Mouse (Mus musculus) kidney, embryonic 16.5 days (tissue): ENCODE measurements around the gene Cd93. TPM values are rescaled to one million over a fixed set of nuclear protein-coding genes. Genes with fewer than 3 reads are reported as not detected.
A peak's percentile ranks its signal among the peaks of the same experiment; 100 is the strongest.

Experiments used
- ATAC-seq: fragments of 200-750 bp; cut with Nextera tagmentation; 2 replicates; pipeline ENCODE4 v1.8.0; 2017; ENCODE audit warnings: moderate TSS enrichment; ENCODE audit not compliant: low FRiP score, low TSS enrichment
- H3K27ac ChIP-seq: fragments of 300-500 bp; sonication (generic); 2 replicates; pipeline ENCODE4 v1.5.1; 2014; ENCODE audit warnings: low read length
- H3K27me3 ChIP-seq: fragments of 300-500 bp; sonication (generic); 2 replicates; pipeline ENCODE4 v1.6.1; 2014; ENCODE audit warnings: low read length, control low read depth, mixed read lengths; ENCODE audit not compliant: insufficient read depth
- H3K36me3 ChIP-seq: fragments of 300-500 bp; sonication (generic); 2 replicates; pipeline ENCODE4 v1.6.1; 2014; ENCODE audit warnings: low read length, control low read depth, mixed read lengths; ENCODE audit not compliant: insufficient read depth
- H3K4me1 ChIP-seq: fragments of 300-500 bp; sonication (generic); 2 replicates; pipeline ENCODE4 v1.6.1; 2014; ENCODE audit warnings: low read length, control low read depth, mixed read lengths; ENCODE audit not compliant: insufficient read depth
- H3K4me2 ChIP-seq: fragments of 300-500 bp; sonication (generic); replicated peaks from 2 replicates; pipeline ENCODE4 v1.6.1; 2014; ENCODE audit warnings: low read depth, low read length
- H3K4me3 ChIP-seq: fragments of 300-500 bp; sonication (generic); 2 replicates; pipeline ENCODE4 v1.5.1; 2014; ENCODE audit warnings: mild to moderate bottlenecking, low read length
- H3K9ac ChIP-seq: fragments of 300-500 bp; sonication (generic); replicated peaks from 2 replicates; pipeline ENCODE4 v1.6.1; 2014; ENCODE audit warnings: low read length
- H3K9me3 ChIP-seq: fragments of 300-500 bp; sonication (generic); 2 replicates; pipeline ENCODE4 v1.6.1; 2016; ENCODE audit warnings: low read length, control low read depth
- WGBS: fragments of 180-500 bp; shearing (Covaris S2); extraction: QIAGEN DNeasy Blood & Tissue Kit; methylation state at CpG from one replicate; pipeline ENCODE4 v1.1.7; 2014; 5-methylcytosine and 5-hydroxymethylcytosine counted together
- polyA plus RNA-seq: library from polyadenylated mRNA; unstranded; fragments of >200 nt; fragmentation: Nextera tagmentation; extraction: Ambion mirVana; gene quantifications from 2 replicates; pipeline ENCODE4 v1.2.1, GENCODE M21; 2015

Gene Cd93
- polyA plus RNA-seq, 1 experiment from 2014 or later = 19.0 TPM

GRCm38 (mm10) chr2:148444472-148444871 lies 1.1 kb upstream of the Cd93 start:
- H3K9ac ChIP-seq = no peak overlapping the region
- ATAC-seq = no peak
- peak overlapping the region; percentile 38; the same call in 1 of the 2 replicates for H3K27ac ChIP-seq
- H3K27me3 ChIP-seq = no peaks in the 10 kb centered on the region
- H3K9me3 ChIP-seq = no peaks in the 10 kb centered on the region
- H3K4me2 ChIP-seq = no peak overlapping the region
- 55% methylated on average over 1 of the region's 1 CpGs for WGBS
- no peak overlapping the region for H3K4me3 ChIP-seq
- no peaks in the 10 kb centered on the region for H3K36me3 ChIP-seq
- peaks cover 15% of the 10 kb centered on the region; the same call in 1 of the 2 replicates for H3K4me1 ChIP-seq

GRCm38 (mm10) chr2:148442710-148443109 lies 653 bp downstream of the Cd93 start:
- Histone ChIP-seq H3K9me3 (no peaks in the 10 kb centered on the region), H3K4me3 (peak overlapping the region; percentile 39), H3K4me2 (peak overlapping the region; percentile 36), H3K4me1 (peaks cover 15% of the 10 kb centered on the region; the same call in 1 of the 2 replicates), H3K36me3 (no peaks in the 10 kb centered on the region), H3K9ac (peak overlapping the region; percentile 60), H3K27ac (peak overlapping the region; percentile 90), H3K27me3 (no peaks in the 10 kb centered on the region)
- ATAC-seq = no peak
- WGBS = 72% methylated on average over 4 of the region's 4 CpGs

GRCm38 (mm10) chr2:148442172-148442571 lies 1.2 kb downstream of the Cd93 start:
- Histone ChIP-seq H3K27me3 (no peaks in the 10 kb centered on the region), H3K9ac (peak overlapping the region; percentile 60), H3K4me3 (peak overlapping the region; percentile 39), H3K4me1 (peaks cover 15% of the 10 kb centered on the region; the same call in 1 of the 2 replicates), H3K9me3 (no peaks in the 10 kb centered on the region), H3K27ac (peak overlapping the region; percentile 90), H3K36me3 (no peaks in the 10 kb centered on the region), H3K4me2 (peak overlapping the region; percentile 36)
- 86% methylated on average over 4 of the region's 4 CpGs for WGBS
- ATAC-seq = no peak

- ATAC-seq = no peak
- Histone ChIP-seq H3K4me2 (peak overlapping the region; percentile 36), H3K4me3 (peak overlapping the region; percentile 39), H3K36me3 (no peaks in the 10 kb centered on the region), H3K9ac (peak overlapping the region; percentile 60), H3K4me1 (peaks cover 15% of the 10 kb centered on the region; the same call in 1 of the 2 replicates), H3K27me3 (no peaks in the 10 kb centered on the region), H3K27ac (0 out of 2 replicates have a peak overlapping the region, but pooled peaks have one; percentile 20), H3K9me3 (no peaks in the 10 kb centered on the region)
- WGBS = 69% methylated on average over 10 of the region's 10 CpGs
These were observed 1.9 kb downstream of the Cd93 start for GRCm38 (mm10) chr2:148441421-148441820.

- Histone ChIP-seq H3K4me1 (peaks cover 15% of the 10 kb centered on the region; the same call in 1 of the 2 replicates), H3K4me3 (peak overlapping the region; percentile 39), H3K36me3 (no peaks in the 10 kb centered on the region), H3K4me2 (peak overlapping the region; percentile 36), H3K9me3 (no peaks in the 10 kb centered on the region), H3K27ac (peak overlapping the region; percentile 67; the same call in 1 of the 2 replicates), H3K27me3 (no peaks in the 10 kb centered on the region), H3K9ac (no peak overlapping the region)
- 54% methylated on average over 3 of the region's 3 CpGs for WGBS
- no peak for ATAC-seq
These were observed 3.6 kb downstream of the Cd93 start for GRCm38 (mm10) chr2:148439691-148440276.

GRCm38 (mm10) chr2:148436285-148436684 lies 7.1 kb downstream of the Cd93 start:
- Histone ChIP-seq H3K27ac (no peak overlapping the region), H3K27me3 (no peaks in the 10 kb centered on the region), H3K9me3 (no peaks in the 10 kb centered on the region), H3K4me2 (no peak overlapping the region), H3K36me3 (no peaks in the 10 kb centered on the region), H3K4me1 (peaks cover 4% of the 10 kb centered on the region; the same call in 1 of the 2 replicates), H3K9ac (no peak overlapping the region), H3K4me3 (no peak overlapping the region)
- ATAC-seq = no peak
- WGBS = 69% methylated on average over 3 of the region's 3 CpGs

- Histone ChIP-seq H3K27me3 (no peaks in the 10 kb centered on the region), H3K36me3 (no peaks in the 10 kb centered on the region), H3K4me2 (no peak overlapping the region), H3K4me3 (no peak overlapping the region), H3K9me3 (no peaks in the 10 kb centered on the region), H3K9ac (no peak overlapping the region), H3K27ac (no peak overlapping the region), H3K4me1 (peaks cover 4% of the 10 kb centered on the region; the same call in 1 of the 2 replicates)
- 69% methylated on average over 2 of the region's 2 CpGs for WGBS
- no peak for ATAC-seq
These were observed 11.0 kb downstream of the Cd93 start for GRCm38 (mm10) chr2:148432346-148432745.

- Histone ChIP-seq H3K4me1 (peaks cover 4% of the 10 kb centered on the region; the same call in 1 of the 2 replicates), H3K9ac (no peak overlapping the region), H3K9me3 (no peaks in the 10 kb centered on the region), H3K4me3 (no peak overlapping the region), H3K27ac (peak overlapping the region; percentile 8; the same call in 1 of the 2 replicates), H3K36me3 (no peaks in the 10 kb centered on the region), H3K4me2 (no peak overlapping the region), H3K27me3 (no peaks in the 10 kb centered on the region)
- WGBS = 70% methylated on average over 4 of the region's 4 CpGs
- ATAC-seq = no peak
These were observed 12.4 kb downstream of the Cd93 start for GRCm38 (mm10) chr2:148430941-148431340.

GRCm38 (mm10) chr2:148429001-148429505 lies 14.3 kb downstream of the Cd93 start:
- no peaks in the 10 kb centered on the region for H3K9me3 ChIP-seq
- H3K9ac ChIP-seq = no peak overlapping the region

GRCm38 (mm10) chr2:148428523-148428922 lies 14.8 kb downstream of the Cd93 start:
- Histone ChIP-seq H3K9me3 (no peaks in the 10 kb centered on the region), H3K4me1 (peaks cover 4% of the 10 kb centered on the region; the same call in 1 of the 2 replicates), H3K4me2 (no peak overlapping the region), H3K27ac (no peak overlapping the region), H3K36me3 (no peaks in the 10 kb centered on the region), H3K27me3 (no peaks in the 10 kb centered on the region), H3K9ac (no peak overlapping the region), H3K4me3 (no peak overlapping the region)
- WGBS = 81% methylated on average over 3 of the region's 3 CpGs
- no peak for ATAC-seq

More at GRCm38 (mm10) chr2:148429001-148429505, 14.3 kb downstream of the Cd93 start:
- no peak overlapping the region for H3K4me3 ChIP-seq
- no peak overlapping the region for H3K27ac ChIP-seq
- ATAC-seq = no peak
- H3K4me1 ChIP-seq = peaks cover 4% of the 10 kb centered on the region; the same call in 1 of the 2 replicates
- no peaks in the 10 kb centered on the region for H3K27me3 ChIP-seq
- no peak overlapping the region for H3K4me2 ChIP-seq
- H3K36me3 ChIP-seq = no peaks in the 10 kb centered on the region
